Mouse (Mus musculus): Measurements from ENCODE around the gene Cfap206.

The Cfap206 gene

DNA sequence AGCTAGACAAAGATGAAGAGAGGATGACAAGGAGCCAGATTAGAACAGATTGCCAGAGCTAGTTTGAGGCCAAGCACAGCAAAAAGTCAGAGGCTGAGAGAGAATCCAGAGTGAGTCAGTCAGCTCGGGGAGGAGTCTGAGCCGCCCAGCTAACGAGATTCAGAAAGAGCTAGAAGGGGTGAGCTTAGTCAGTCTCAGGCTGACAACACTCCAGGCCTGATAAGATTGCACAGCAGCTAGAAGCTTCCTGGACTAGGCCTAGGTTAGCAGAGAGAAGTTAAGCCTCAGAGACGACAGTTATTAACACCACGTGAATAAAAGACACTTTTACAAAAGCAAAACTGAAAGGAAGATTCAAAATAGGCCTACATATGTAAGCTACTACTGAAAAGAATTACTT lies 62.1 kb downstream of the Cfap206 start:
- no peak for DNase-seq

DNA sequence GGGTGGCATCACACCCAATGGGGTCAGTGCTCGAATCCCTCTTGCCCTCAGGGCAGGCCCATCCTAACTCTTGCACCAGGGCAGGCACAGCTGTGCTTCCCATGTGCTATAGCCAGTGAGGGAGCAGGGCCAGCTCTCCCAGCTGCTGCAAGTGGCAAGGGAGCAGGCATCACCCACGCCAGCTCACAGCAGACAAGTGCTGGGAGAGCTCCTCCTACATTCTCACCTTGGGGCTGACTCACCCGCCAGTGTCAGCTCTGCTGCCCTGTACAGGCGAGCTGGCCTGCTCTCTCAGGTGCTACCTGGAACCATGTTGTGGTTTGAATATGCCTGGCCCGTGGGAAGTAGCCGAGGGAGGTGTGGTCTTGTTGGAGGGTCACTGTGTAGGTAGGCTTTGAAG lies 68.1 kb downstream of the Cfap206 start:
- DNase-seq, result no peak

- no peak for DNase-seq
These were observed 68.5 kb downstream of the Cfap206 start for GRCm38 (mm10) chr4:34661514-34661913.

DNA sequence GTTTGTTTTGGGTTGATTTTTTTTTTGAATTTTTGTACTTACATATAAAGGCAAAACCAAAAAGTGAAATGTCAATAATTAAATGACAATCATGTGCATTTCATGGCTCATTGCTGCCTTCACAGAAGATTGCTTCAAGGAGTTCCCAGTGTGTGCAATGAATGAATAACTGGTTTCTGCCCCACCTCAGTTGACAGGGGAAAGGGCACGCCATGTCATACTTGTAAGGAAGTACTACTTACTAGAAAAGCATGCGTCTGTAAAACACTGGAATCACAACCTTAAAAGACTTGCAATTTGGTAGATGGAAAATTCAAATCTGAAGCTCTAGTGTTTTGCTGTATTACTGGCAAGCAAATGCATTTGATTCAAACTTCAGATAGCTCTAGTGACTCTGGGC lies 71.0 kb downstream of the Cfap206 start:
- DNase-seq, result no peak

- DNase-seq, result no peak
These were observed 73.9 kb downstream of the Cfap206 start for GRCm38 (mm10) chr4:34656101-34656500.

DNA sequence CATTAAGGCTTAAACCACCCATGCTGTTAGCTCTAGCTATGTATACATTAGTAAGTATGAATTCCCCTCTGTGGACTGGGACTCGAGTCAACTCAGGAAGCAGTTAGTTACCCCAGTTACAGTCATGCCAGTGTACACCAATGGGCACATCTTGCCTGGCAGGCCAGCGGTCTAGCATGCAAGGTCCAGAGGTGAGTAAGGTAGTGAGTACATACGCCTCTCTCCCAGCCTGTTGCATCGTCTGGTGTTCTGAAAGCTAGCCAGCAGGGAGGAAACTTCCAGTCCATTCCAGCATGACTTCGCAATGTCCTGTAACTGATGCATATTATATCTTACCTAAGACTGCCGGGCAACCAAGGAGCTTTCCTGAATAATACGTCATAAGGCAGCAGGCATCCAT lies 76.8 kb downstream of the Cfap206 start:
- DNase-seq, result no peak

- no peak for DNase-seq
These were observed 85.2 kb downstream of the Cfap206 start for GRCm38 (mm10) chr4:34644779-34645178.

GRCm38 (mm10) chr4:34640731-34641130 lies 89.3 kb downstream of the Cfap206 start:
- no peak for DNase-seq

DNA sequence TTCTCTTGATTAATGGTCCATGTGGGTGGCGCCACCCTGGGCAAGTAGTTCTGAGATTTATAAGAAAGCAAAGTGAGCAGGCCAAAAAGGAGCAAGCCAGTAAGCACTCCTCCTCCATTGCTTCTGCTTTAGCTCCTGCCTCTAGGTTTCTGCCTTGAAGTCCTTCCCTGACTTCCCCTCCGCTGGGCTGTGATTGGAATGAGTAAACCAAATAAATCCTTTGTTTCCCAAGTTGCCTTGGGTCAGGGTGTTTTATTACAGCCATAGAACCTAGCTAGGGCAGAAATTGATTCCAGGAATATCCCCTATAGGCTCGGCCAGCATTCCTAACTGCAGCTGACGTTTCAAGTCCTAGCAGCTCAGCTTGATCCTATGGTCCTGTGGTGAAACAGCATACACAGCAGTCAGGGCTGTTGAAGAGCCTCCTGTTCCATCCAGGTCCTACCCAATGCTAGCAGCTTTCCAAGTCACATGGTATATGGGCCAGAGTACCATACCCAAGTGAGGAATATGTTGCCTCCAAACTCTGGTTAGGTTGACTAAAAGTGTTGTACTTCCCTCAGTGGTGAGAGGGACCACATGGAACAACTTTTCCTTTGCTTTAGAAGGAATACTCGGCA lies 90.2 kb downstream of the Cfap206 start:
- DNase-seq, result no peak
